Mouse (Mus musculus) midbrain, embryonic 11.5 days (tissue): ENCODE measurements at regions not wholly inside any gene's neighbourhood (a gene's known extent, or its start where the extent isn't known, plus 50 kb on each side); places are given as distances from the start of the nearest gene placed in this dataset.
"Not testable (repeated sequence)": the region's sequence is repeated elsewhere in the genome, so short reads cannot be mapped to it uniquely, and the experiment has no call there.

ENCODE experiments used
- ATAC-seq: fragments of 200-750 bp; cut with Nextera tagmentation; 2 replicates; pipeline ENCODE4 v1.8.0; 2017; ENCODE audit warnings: moderate TSS enrichment, moderate library complexity; ENCODE audit not compliant: low FRiP score
- DNase-seq: peaks from one replicate; pipeline ENCODE4 v3.0.0; 2015; ENCODE audit warnings: low spot score; ENCODE audit errors: missing footprints
- H3K27ac ChIP-seq: fragments of 300-500 bp; sonication (generic); 2 replicates; pipeline ENCODE4 v1.5.1; 2014; ENCODE audit warnings: low read depth, low read length
- H3K27me3 ChIP-seq: fragments of 300-500 bp; sonication (generic); 2 replicates; pipeline ENCODE4 v1.6.1; 2014; ENCODE audit warnings: mild to moderate bottlenecking, low read length, moderate library complexity, mixed read lengths; ENCODE audit not compliant: control insufficient read depth, insufficient read depth
- H3K36me3 ChIP-seq: fragments of 300-500 bp; sonication (generic); 2 replicates; pipeline ENCODE4 v1.6.1; 2014; ENCODE audit warnings: mild to moderate bottlenecking, low read length, moderate library complexity, mixed read lengths; ENCODE audit not compliant: control insufficient read depth, insufficient read depth
- H3K4me1 ChIP-seq: fragments of 300-500 bp; sonication (generic); 2 replicates; pipeline ENCODE4 v1.6.1; 2014; ENCODE audit warnings: low read length; ENCODE audit not compliant: control insufficient read depth, insufficient read depth
- H3K4me2 ChIP-seq: fragments of 300-500 bp; sonication (generic); 2 replicates; pipeline ENCODE4 v1.6.1; 2014; ENCODE audit warnings: mild to moderate bottlenecking, moderate library complexity
- H3K4me3 ChIP-seq: fragments of 300-500 bp; sonication (generic); 2 replicates; pipeline ENCODE4 v1.5.1; 2014; ENCODE audit warnings: low read depth, low read length
- H3K9ac ChIP-seq: fragments of 300-500 bp; sonication (generic); 2 replicates; pipeline ENCODE4 v1.6.1; 2014; ENCODE audit warnings: low read length
- H3K9me3 ChIP-seq: fragments of 300-500 bp; sonication (generic); 2 replicates; pipeline ENCODE4 v1.6.1; 2016; ENCODE audit warnings: low read length; ENCODE audit not compliant: control insufficient read depth
- WGBS: fragments of 180-500 bp; shearing (Covaris S2); extraction: QIAGEN DNeasy Blood & Tissue Kit; methylation state at CpG from one replicate; pipeline ENCODE4 v1.1.7; 2014; 5-methylcytosine and 5-hydroxymethylcytosine counted together

DNA sequence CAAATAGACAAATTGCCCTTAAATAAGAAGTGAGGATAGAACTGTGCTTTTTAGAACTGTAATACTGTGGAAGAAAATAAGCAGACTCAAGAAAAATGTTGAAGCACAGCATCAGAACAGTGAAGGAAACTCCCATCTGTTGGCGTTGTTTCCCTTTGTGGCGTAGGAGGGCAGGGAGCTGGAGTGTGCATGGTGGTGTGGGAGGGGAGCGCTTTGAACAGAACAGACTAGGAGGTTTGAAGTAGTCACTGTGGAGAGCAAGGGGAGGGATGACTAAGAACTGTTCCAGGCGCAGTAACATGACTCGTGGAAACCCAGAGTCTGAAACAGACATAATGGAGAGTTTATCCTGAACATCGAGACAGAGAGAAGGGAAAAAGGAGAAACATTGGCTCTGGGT lies 469.7 kb downstream of the Lmo7 start:
- ATAC-seq (no peak), DNase-seq (no peak)
- Histone ChIP-seq H3K4me3 (no peak overlapping the region), H3K27ac (no peak overlapping the region), H3K9ac (no peak overlapping the region), H3K9me3 (no peaks in the 10 kb centered on the region), H3K36me3 (no peaks in the 10 kb centered on the region), H3K4me1 (no peaks in the 10 kb centered on the region), H3K4me2 (no peak overlapping the region), H3K27me3 (no peaks in the 10 kb centered on the region)
- 94% methylated on average over 6 of the region's 6 CpGs for WGBS

DNA sequence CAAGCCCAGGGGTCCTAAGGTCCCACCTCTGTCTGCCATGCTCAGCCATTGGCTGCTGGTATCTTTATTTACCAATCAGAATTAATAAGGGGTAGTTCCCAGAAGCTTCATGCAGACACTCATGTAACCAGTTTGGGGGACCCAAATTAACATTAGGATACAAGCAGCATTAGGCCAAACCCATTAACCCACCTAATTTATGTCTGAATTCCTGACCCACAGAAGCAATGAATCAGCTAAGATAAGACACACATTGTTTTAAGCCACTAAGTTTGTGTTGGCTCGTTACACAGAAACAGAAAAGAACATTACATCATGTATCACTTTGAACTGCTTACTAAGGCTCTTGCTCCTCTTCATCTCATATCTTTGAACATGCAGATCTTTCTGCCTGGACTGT lies 461.0 kb downstream of the Lmo7 start:
- no peak overlapping the region for H3K27ac ChIP-seq
- DNase-seq (no peak), ATAC-seq (no peak)
- WGBS = 86% methylated on average over 1 of the region's 1 CpGs
- no peaks in the 10 kb centered on the region for H3K4me1 ChIP-seq
- H3K9ac ChIP-seq = no peak overlapping the region
- no peaks in the 10 kb centered on the region for H3K36me3 ChIP-seq
- no peak overlapping the region for H3K4me3 ChIP-seq
- no peak overlapping the region for H3K4me2 ChIP-seq
- H3K27me3 ChIP-seq = no peaks in the 10 kb centered on the region
- H3K9me3 ChIP-seq = no peaks in the 10 kb centered on the region

GRCm38 (mm10) chr14:102181269-102181668 lies 451.5 kb downstream of the Lmo7 start:
- Histone ChIP-seq H3K27ac (no peak overlapping the region), H3K4me2 (no peak overlapping the region), H3K9ac (no peak overlapping the region), H3K9me3 (no peaks in the 10 kb centered on the region), H3K4me1 (no peaks in the 10 kb centered on the region), H3K36me3 (no peaks in the 10 kb centered on the region), H3K4me3 (no peak overlapping the region), H3K27me3 (no peaks in the 10 kb centered on the region)
- 79% methylated on average over 3 of the region's 3 CpGs for WGBS
- DNase-seq (no peak), ATAC-seq (no peak)

DNA sequence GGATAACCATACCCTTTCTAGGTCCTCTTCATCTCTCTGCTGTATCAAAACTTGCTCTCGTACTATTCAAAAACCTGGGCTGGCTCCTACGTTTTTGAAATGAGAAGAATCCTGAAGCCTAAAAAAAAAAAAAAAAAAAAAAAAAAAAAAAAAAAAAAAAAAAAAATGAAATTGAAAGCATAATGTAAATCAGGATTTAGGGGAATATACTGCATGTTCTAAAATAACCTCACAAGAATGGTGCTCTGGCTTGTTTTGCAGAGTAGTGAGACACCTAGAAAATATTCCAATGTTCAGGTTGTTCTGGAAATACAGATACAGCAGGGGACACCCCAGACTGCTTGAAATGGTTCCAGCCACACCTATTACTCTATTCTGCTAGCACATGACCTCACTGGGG lies 442.0 kb downstream of the Lmo7 start:
- WGBS = 78% methylated on average over 2 of the region's 2 CpGs
- Histone ChIP-seq H3K9me3 (no peaks in the 10 kb centered on the region), H3K36me3 (no peaks in the 10 kb centered on the region), H3K4me2 (no peak overlapping the region), H3K9ac (no peak overlapping the region), H3K4me3 (no peak overlapping the region), H3K27me3 (no peaks in the 10 kb centered on the region), H3K27ac (no peak overlapping the region), H3K4me1 (no peaks in the 10 kb centered on the region)
- DNase-seq = no peak
- ATAC-seq = no peak

- Histone ChIP-seq H3K4me1 (no peaks in the 10 kb centered on the region), H3K9ac (no peak overlapping the region), H3K36me3 (no peaks in the 10 kb centered on the region), H3K4me2 (no peak overlapping the region), H3K27me3 (no peaks in the 10 kb centered on the region), H3K9me3 (no peaks in the 10 kb centered on the region), H3K4me3 (no peak overlapping the region), H3K27ac (no peak overlapping the region)
- DNase-seq = peak; percentile 41
- no peak for ATAC-seq
- WGBS = 87% methylated on average over 3 of the region's 3 CpGs
Observed at GRCm38 (mm10) chr14:102161291-102162284, 431.8 kb downstream of the Lmo7 start.

DNA sequence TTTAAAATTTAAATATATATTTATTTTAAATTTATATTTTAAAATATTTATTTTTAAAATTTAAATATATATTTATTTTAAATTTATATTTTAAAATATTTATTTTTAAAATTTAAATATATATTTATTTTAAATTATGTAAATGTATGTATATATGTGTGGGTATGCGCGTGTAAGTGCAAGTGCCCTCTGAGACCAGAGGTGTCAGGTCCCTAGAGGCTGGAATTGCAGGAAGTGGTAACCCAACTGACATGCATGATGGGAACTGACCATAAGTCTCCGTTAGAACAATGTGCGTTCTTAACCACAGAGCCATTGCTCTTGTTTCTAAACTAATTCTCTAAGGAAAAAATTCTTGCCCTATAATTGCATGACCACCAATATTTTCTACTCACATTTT lies 420.7 kb downstream of the Lmo7 start:
- not testable (repeated sequence) for H3K27me3 ChIP-seq, H3K36me3 ChIP-seq, H3K4me1 ChIP-seq, DNase-seq, H3K4me3 ChIP-seq, H3K9me3 ChIP-seq, H3K4me2 ChIP-seq, H3K9ac ChIP-seq, H3K27ac ChIP-seq
- 94% methylated on average over 4 of the region's 4 CpGs for WGBS
- 0 out of 2 replicates have a peak, but pooled peaks have one; percentile 64 for ATAC-seq

DNA sequence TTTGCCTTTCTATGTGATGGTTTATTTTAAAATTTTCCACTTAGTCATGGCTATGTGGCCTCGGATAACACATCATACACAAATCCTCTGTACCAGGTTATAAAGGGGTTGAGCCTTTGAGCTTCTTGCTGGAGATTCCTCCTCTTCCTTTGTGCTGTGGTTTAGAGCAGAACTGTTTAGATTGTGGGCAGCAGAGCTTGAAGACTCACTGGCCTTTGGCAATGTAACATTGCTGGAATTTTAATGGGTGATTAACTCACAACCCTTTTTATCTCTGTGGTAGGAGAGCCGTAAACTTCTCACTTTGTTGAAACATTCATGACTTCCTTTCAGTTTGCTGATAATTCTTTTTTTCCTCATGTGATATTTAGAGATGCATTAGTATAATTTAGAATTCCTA lies 413.0 kb downstream of the Lmo7 start:
- no peak overlapping the region for H3K4me3 ChIP-seq
- no peak overlapping the region for H3K4me2 ChIP-seq
- ATAC-seq (0 out of 2 replicates have a peak, but pooled peaks have one; percentile 40), DNase-seq (no peak)
- H3K4me1 ChIP-seq = no peaks in the 10 kb centered on the region
- H3K27ac ChIP-seq = no peak overlapping the region
- H3K36me3 ChIP-seq = no peaks in the 10 kb centered on the region
- 19% methylated on average over 2 of the region's 2 CpGs for WGBS
- no peaks in the 10 kb centered on the region for H3K9me3 ChIP-seq
- no peak overlapping the region for H3K9ac ChIP-seq
- no peaks in the 10 kb centered on the region for H3K27me3 ChIP-seq

DNA sequence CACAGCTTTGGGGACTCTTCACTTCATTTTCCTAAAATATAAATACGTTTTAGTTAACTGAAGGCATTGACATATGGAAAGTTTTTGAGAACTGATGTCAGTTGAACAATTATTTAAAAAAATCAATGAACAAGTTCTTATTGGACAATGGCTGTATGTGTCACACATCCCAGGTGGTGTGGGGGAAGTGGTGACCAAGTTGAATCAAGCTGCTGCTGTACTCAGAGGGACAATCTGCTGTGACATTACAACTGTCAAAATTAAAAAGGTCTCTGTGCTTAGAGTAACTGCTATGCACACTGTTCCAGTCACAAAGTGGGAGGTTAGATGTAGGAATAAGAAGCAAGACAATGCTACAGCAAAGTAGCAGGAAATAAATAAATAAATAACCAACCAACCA lies 409.2 kb downstream of the Lmo7 start:
- DNase-seq = no peak
- no peak for ATAC-seq

DNA sequence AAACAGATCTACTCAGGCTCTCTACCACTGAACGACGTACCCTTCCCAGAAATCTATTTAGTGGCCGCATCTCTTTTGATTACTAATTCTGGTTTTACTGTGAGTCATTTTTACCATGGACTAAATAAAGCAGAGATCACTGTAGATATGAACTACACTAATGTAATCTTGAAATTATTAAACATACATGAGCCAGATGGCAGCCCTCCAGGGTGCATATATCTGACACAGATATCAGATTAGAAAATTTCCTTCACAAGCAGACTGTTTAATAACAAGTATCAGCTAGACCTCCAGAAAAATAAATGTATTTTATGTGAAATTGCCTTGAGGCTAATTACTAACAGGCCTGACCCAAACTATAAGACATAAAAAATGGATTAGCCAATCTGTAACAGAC lies 388.4 kb downstream of the Lmo7 start:
- no peaks in the 10 kb centered on the region for H3K9me3 ChIP-seq
- H3K4me1 ChIP-seq = no peaks in the 10 kb centered on the region
- H3K9ac ChIP-seq = no peak overlapping the region
- no peak overlapping the region for H3K27ac ChIP-seq
- H3K4me3 ChIP-seq = no peak overlapping the region
- no peak overlapping the region for H3K4me2 ChIP-seq
- ATAC-seq (no peak), DNase-seq (no peak)
- no peaks in the 10 kb centered on the region for H3K36me3 ChIP-seq
- WGBS = 91% methylated on average over 3 of the region's 3 CpGs
- H3K27me3 ChIP-seq = no peaks in the 10 kb centered on the region

More for the DNA sequence above, 409.2 kb downstream of the Lmo7 start:
- Histone ChIP-seq H3K9ac (no peak overlapping the region), H3K27ac (no peak overlapping the region), H3K4me1 (no peaks in the 10 kb centered on the region), H3K9me3 (no peaks in the 10 kb centered on the region), H3K4me3 (no peak overlapping the region), H3K36me3 (no peaks in the 10 kb centered on the region), H3K4me2 (no peak overlapping the region), H3K27me3 (no peaks in the 10 kb centered on the region)
- WGBS = 85% methylated on average over 1 of the region's 1 CpGs
